Mouse (Mus musculus): ENCODE measurements around the gene Usp21. TPM values are rescaled to one million over a fixed set of nuclear protein-coding genes. Genes with fewer than 3 reads are reported as not detected.

Gene Usp21
- polyA plus RNA-seq, 1 experiment from 2014 or later = 25.8 TPM

DNA sequence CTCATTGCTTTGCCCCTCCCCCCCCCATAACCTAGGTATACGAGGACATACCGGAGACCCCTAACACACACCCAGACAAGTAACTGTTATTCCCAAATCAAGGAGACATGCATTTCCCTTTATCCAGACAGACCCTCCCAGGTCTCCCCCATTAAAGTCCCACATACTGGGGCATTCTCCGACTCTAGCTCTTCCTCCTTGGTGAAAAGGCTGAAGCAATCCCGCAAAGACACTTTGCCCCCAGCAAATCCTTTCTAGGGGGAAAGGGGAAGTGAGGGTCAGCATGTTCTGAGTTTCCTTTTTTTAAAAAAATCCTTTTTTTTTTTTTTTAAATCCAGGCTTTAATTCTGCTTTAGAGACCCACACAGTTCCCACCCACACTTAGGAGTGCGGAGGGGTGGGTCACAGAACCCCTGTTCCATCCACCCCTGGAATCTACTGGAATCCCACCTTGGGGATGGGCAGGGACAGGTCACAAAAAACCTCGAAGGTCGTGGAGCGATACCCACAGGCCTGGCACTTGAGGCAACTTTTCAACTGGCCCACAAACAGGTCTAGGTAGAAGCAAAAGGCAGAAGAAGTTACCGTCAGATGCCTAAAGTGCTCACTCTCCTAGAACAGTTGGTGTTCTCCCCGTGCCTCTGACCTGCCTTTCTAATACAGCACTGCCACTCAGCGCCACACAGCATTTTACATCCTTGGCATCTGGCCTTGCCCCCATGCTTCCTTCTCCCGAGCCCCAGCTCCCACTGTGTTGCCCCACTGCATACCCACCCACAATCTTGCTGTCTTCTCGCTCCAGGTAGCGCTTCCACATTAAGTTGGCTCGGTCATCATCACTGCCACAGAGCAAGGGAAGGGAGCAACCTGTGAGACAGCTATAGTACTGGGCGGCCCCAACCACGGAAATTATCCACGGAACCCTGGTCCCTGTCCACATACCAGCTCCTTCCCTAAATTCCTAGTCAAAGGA, 4.3 kb downstream of the Usp21 start:
- Histone ChIP-seq H3K4me3 (replicated peaks) (peak overlapping the region; percentile 90; the same call in 1 of the 2 replicates), H3K27ac (peak overlapping the region; percentile 100), H3K36me3 (peaks cover 58% of the 10 kb centered on the region), H3K9me3 (replicated peaks) (no peaks in the 10 kb centered on the region), H3K4me2 (peak overlapping the region; percentile 90), H3K27me3 (no peaks in the 10 kb centered on the region), H3K4me1 (replicated peaks) (peaks cover 74% of the 10 kb centered on the region), H3K9ac (0 out of 2 replicates have a peak overlapping the region, but pooled peaks have one; percentile 99)
- DNase-seq = no peak
- WGBS (ENCODE audit: insufficient replicate concordance) = 82% methylated on average over 18 of the region's 18 CpGs
- no peak for ATAC-seq (ENCODE audit: low read depth)

DNA sequence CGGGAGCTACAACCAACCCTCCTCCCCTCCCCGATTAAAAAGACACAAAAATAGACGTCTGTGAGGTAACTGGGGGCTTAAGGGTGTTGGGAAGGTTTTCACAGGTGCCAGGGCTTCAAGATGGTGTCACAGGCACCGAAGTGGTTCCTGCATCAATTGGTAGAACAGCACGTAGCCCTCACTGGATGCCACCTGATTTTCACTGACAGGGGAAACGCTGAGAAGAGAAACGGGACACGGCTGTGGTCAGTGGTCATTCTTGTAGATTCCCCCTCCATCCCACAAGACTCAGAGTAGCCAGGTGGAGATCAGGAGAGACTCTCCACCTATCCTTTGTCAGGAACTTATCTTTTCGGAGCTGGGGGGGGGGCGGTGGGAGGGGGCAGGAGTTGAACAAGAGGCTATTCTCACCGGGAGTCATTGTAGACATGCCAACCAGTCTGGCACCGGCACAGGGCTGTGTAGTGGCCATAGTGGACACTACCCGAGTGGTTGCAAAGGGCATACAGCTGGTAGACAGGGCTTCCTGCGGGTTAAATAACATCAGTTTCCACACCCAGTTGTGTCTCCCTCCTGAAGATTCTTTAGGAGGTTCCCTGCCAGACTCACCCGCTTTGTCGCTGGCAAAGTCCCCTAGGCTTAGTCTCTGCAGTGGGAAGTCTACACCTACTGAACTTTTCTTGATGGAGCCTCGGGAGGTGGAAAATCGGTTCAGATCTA, 5.5 kb downstream of the Usp21 start:
- H3K4me2 ChIP-seq = peak overlapping the region; percentile 90
- no peak for DNase-seq

DNA sequence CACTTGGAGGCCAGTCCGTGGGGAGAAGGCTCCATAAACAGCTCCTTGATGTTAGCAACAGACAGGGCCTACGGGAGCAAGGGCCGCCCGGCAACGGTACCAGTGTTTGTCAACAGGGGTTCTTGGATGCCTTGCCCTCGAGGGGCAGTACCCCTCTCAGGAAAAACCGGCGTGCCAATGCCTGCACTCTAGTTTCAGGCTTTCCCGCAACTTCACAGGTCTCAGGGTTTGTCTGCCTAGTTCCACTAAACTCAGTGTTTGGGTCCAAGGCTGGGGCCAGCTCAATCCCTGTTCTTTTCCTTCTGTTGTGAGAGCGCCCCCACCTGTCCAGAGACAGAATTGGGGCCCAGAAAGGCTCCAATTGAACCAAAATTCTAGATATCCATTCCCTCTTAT, 6.3 kb downstream of the Usp21 start:
- Histone ChIP-seq H3K9ac (peak overlapping the region; percentile 99), H3K4me3 (replicated peaks) (peak overlapping the region; percentile 90), H3K9me3 (replicated peaks) (no peaks in the 10 kb centered on the region), H3K4me1 (replicated peaks) (peaks cover 79% of the 10 kb centered on the region), H3K4me2 (peak overlapping the region; percentile 90), H3K27ac (peak overlapping the region; percentile 100), H3K36me3 (peaks cover 76% of the 10 kb centered on the region), H3K27me3 (no peaks in the 10 kb centered on the region)
- ATAC-seq (ENCODE audit: low read depth) = peak; percentile 16
- under 1% methylated on average over 10 of the region's 10 CpGs for WGBS (ENCODE audit: insufficient replicate concordance)
- peak; percentile 78 for DNase-seq

More for the DNA sequence above, 5.5 kb downstream of the Usp21 start:
- Histone ChIP-seq H3K27me3 (no peaks in the 10 kb centered on the region), H3K9me3 (replicated peaks) (no peaks in the 10 kb centered on the region), H3K36me3 (peaks cover 68% of the 10 kb centered on the region), H3K4me3 (replicated peaks) (peak overlapping the region; percentile 90), H3K27ac (peak overlapping the region; percentile 100), H3K4me1 (replicated peaks) (peaks cover 79% of the 10 kb centered on the region), H3K9ac (peak overlapping the region; percentile 99)
- ATAC-seq (ENCODE audit: low read depth) = no peak
- 65% methylated on average over 18 of the region's 18 CpGs for whole genome bisulfite sequencing (ENCODE audit: insufficient replicate concordance)

DNA sequence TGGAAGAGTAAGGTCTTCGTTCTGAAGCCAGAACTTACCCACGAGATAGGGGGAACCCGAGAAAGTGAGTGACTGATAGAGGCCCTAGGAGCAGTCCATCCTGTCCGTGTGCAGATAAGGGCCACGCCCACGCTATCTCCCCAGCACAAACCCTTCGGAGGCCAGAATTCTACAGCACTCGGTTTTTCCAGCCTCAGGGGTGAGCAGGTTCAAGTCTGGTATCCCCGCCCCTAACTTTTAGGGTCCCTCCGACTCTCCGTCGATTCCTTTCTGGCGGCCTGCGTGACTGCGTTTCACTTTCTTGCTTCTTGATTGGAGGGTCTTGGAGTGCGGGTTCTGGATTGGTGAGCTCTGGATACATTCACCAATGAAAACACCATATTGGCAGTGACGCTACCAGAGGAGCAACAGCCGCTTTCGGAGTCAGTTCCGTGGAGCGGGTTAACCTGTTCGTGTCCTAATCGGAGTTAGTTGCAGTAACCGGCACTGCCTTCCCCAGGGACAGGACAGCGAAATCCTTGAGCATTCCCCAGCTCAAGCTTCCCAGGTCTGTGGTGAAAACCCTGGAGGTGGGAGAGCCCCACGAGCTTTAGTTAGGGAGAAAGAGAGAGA, 6.8 kb downstream of the Usp21 start, which contains the start of gene Ppox:
TSS of gene Ppox (minus strand) at position 271 of the 612 bp plus-strand sequence.
- WGBS (ENCODE audit: insufficient replicate concordance) = under 1% methylated on average over 26 of the region's 26 CpGs
- ATAC-seq (ENCODE audit: low read depth) (peak; percentile 95), DNase-seq (peak; percentile 95)
- Histone ChIP-seq H3K4me1 (replicated peaks) (peaks cover 78% of the 10 kb centered on the region), H3K4me2 (peak within 1 kb of the TSS; percentile 90), H3K27me3 (no peaks in the 10 kb centered on the region), H3K9ac (peak within 1 kb of the TSS; percentile 99), H3K4me3 (replicated peaks) (peak within 1 kb of the TSS; percentile 90), H3K9me3 (replicated peaks) (no peaks in the 10 kb centered on the region), H3K36me3 (peaks cover 76% of the 10 kb centered on the region), H3K27ac (peak within 1 kb of the TSS; percentile 100)

DNA sequence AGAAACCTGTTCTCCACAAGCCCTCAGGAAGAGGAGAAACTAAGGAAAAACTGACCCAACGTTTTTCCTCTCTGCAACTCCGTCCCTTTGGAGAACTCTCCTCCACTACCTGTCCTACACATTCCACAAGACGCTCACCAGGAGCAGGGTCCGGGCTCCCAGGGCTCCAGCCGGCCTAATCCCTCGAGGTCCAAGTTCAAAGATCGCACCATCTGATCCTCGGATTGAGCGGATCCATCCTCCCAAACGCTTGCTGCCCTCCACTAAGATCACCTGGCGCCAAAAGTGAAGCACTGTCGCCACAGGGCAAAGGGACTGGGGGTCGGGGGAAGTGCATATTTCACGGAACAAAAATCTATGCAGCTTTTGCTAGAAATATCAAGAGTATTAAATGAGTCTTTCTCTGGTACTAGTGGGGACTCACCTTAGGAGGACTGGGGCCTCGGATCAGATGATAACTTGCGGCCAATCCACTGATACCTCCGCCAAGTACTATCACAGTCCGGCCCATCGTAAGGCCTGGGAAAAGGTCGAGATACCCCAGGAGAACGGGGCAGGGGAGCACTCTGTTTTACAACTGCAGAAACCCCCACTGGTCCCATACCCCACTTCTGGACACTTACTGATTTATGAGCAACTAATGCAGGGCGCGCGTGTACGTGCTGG, 7.4 kb downstream of the Usp21 start:
- 1% methylated on average over 25 of the region's 25 CpGs for WGBS (ENCODE audit: insufficient replicate concordance)
- no peaks in the 10 kb centered on the region for H3K27me3 ChIP-seq
- H3K4me1 ChIP-seq (replicated peaks) = peaks cover 72% of the 10 kb centered on the region
- H3K4me2 ChIP-seq = peak overlapping the region; percentile 90
- H3K27ac ChIP-seq = peak overlapping the region; percentile 100
- peak overlapping the region; percentile 99 for H3K9ac ChIP-seq
- ATAC-seq (ENCODE audit: low read depth) (peak; percentile 55), DNase-seq (no peak)
- peak overlapping the region; percentile 90 for H3K4me3 ChIP-seq (replicated peaks)
- H3K36me3 ChIP-seq = peaks cover 77% of the 10 kb centered on the region
- H3K9me3 ChIP-seq (replicated peaks) = no peaks in the 10 kb centered on the region

DNA sequence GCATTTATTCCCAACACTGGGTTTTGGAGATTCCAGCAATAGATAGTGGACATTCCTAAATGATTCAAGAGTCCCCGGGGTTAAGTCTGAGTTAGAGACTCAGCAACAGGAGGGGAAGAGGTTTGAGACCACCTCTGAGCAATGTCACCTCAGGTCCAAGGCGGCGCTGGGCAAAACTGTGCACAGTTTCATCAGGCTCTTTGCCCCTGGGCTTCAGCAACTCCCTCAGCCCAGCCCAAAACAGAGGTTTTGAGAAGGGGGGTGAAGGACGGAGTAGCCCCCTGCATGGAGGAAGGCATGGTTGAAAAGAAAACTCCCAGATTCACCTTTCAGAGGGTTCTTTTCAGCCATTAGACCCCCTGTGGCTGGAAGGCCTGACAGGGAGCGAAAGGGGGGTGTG, 8.1 kb downstream of the Usp21 start:
- Histone ChIP-seq H3K4me3 (replicated peaks) (peak overlapping the region; percentile 90), H3K9me3 (replicated peaks) (no peaks in the 10 kb centered on the region), H3K4me2 (peak overlapping the region; percentile 90), H3K27ac (peak overlapping the region; percentile 100), H3K27me3 (no peaks in the 10 kb centered on the region), H3K4me1 (replicated peaks) (peaks cover 66% of the 10 kb centered on the region), H3K36me3 (peaks cover 78% of the 10 kb centered on the region), H3K9ac (peak overlapping the region; percentile 99)
- ATAC-seq (ENCODE audit: low read depth) = no peak
- no peak for DNase-seq
- WGBS (ENCODE audit: insufficient replicate concordance) = 41% methylated on average over 5 of the region's 5 CpGs

DNA sequence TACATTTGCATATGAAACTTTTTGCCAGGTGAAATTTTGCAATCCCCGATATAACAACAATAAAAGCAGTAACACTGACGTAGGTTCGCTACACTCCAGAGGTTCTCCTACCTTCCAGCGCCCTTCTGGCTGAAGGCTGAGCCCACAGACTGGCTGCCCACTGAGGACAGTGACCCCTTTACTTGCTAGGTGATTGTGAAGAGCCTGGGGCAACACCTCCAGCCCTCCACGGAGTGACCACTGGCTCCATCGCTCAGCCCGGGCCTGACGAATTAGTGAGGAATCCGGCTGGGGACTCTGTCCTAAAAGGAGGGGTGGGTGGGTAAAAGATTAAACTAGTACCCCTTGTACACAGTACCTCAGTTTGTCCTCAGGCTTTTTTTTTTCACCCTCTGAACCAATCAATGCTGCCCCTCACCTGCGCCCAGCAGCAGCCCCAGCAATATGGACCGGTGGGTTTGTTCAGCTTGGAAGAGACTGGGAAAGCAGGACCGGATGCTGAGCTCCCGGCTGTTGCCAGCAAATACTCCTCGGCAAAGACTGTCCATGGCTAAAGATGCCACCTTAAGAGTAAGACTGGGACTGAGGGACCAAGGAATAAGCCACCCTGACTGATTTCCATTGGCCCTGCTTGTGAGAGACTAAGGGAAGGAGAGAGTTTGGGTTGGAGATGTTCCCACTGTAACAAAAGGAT, 8.6 kb downstream of the Usp21 start:
- Histone ChIP-seq H3K9ac (peak overlapping the region; percentile 99), H3K27ac (peak overlapping the region; percentile 100), H3K36me3 (peaks cover 78% of the 10 kb centered on the region), H3K4me1 (replicated peaks) (peaks cover 67% of the 10 kb centered on the region), H3K4me2 (peak overlapping the region; percentile 90), H3K9me3 (replicated peaks) (no peaks in the 10 kb centered on the region), H3K27me3 (no peaks in the 10 kb centered on the region), H3K4me3 (replicated peaks) (peak overlapping the region; percentile 90)
- no peak for ATAC-seq (ENCODE audit: low read depth)
- DNase-seq = no peak
- WGBS (ENCODE audit: insufficient replicate concordance) = 82% methylated on average over 14 of the region's 14 CpGs

DNA sequence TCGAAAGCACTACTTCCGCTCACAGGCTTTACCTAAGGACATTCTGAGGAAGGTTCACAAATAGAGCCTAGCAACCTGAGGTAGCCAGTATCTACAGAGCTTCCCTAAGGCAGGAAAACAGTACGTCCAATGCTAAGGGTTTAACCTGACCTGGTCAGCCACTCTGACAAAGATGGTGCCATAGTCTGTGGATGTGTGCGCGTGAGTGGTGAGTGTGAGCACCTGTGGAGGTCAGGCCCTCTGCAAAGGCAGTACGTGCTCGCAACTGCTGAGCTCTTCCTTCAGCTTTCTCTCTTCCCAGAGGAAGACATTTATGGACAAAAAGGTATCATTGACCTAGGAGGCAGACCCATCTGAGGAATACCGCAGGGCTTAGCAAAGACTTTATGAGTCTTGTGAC, 9.4 kb downstream of the Usp21 start:
- Histone ChIP-seq H3K36me3 (peaks cover 78% of the 10 kb centered on the region), H3K4me1 (replicated peaks) (peaks cover 68% of the 10 kb centered on the region), H3K9me3 (replicated peaks) (no peaks in the 10 kb centered on the region), H3K27me3 (no peaks in the 10 kb centered on the region), H3K27ac (peak overlapping the region; percentile 100), H3K9ac (peak overlapping the region; percentile 99), H3K4me2 (peak overlapping the region; percentile 90), H3K4me3 (replicated peaks) (peak overlapping the region; percentile 90)
- 94% methylated on average over 8 of the region's 8 CpGs for WGBS (ENCODE audit: insufficient replicate concordance)
- DNase-seq = no peak
- no peak for ATAC-seq (ENCODE audit: low read depth)

DNA sequence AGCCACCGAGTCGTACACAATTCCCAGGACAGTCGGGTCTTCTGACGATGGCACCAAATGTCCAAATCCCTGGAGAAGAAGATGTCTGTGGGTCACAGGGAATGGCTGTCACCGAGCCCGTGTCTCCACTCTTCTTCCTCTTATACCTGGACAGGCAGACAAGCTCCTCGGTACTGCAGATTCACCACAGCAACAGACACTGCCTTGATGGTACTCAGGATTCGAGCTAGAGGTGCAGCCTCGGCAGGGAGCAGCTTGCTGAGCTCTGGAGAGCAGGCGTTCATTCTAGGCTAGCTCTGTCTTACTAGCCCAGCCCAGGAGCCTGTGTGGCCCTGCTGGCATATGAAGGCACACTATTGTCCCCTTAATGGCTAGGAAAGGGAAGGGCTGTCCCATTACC, 10.1 kb downstream of the Usp21 start:
- ATAC-seq (ENCODE audit: low read depth) (no peak), DNase-seq (no peak)
- no peaks in the 10 kb centered on the region for H3K27me3 ChIP-seq
- peaks cover 68% of the 10 kb centered on the region for H3K4me1 ChIP-seq (replicated peaks)
- H3K36me3 ChIP-seq = peaks cover 78% of the 10 kb centered on the region
- H3K9me3 ChIP-seq (replicated peaks) = no peaks in the 10 kb centered on the region
- H3K4me2 ChIP-seq = peak overlapping the region; percentile 90
- H3K27ac ChIP-seq = peak overlapping the region; percentile 100
- H3K4me3 ChIP-seq (replicated peaks) = peak overlapping the region; percentile 90
- H3K9ac ChIP-seq = peak overlapping the region; percentile 99
- WGBS (ENCODE audit: insufficient replicate concordance) = 86% methylated on average over 10 of the region's 10 CpGs

DNA sequence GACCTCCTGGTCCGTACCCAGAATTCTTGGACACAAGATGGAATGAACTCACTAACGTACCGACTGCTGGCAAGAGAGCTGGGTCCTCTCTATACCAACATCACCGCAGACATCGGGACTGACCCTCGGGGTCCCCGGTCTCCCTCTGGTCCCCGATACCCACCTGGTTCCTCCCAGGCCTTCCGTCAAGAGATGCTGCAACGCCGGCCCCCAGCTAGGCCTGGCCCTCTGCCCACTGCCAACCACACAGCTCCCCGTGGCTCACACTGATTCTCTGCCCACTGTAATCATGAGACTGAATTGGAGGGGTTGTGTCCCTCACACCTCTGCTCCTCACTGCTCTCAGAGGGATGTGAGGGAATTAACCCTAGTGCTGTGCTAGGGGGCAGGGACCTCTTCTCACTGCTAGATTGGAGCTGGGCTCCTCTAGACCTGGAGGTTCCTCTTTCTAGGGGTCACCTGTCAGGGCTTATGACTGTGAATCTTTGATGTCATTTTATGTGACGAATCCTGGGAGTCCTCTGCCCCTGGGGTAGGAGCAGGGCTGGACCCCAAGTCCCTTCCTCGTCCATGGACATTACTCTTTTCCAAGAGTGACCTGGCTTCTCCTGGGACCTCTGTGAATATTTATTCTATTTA, 11.6 kb downstream of the Usp21 start:
- ATAC-seq (ENCODE audit: low read depth) = no peak
- Histone ChIP-seq H3K4me2 (no peak overlapping the region), H3K4me1 (replicated peaks) (peaks cover 74% of the 10 kb centered on the region), H3K36me3 (peaks cover 83% of the 10 kb centered on the region), H3K9ac (no peak overlapping the region), H3K27ac (0 out of 2 replicates have a peak overlapping the region, but pooled peaks have one; percentile 25), H3K9me3 (replicated peaks) (no peaks in the 10 kb centered on the region), H3K4me3 (replicated peaks) (no peak overlapping the region), H3K27me3 (no peaks in the 10 kb centered on the region)
- 87% methylated on average over 14 of the region's 14 CpGs for WGBS (ENCODE audit: insufficient replicate concordance)
- no peak for DNase-seq
